Mouse (Mus musculus): ENCODE measurements at regions not wholly inside any gene's neighbourhood (a gene's known extent, or its start where the extent isn't known, plus 50 kb on each side); places are given as distances from the start of the nearest gene placed in this dataset.

GRCm38 (mm10) chr1:71814141-71814540, 161.1 kb upstream of the Fn1 start:
- DNase-seq, result no peak

- DNase-seq, result no peak
These were observed 159.2 kb upstream of the Fn1 start for GRCm38 (mm10) chr1:71812171-71812695.

- DNase-seq, result no peak
These were observed 158.3 kb upstream of the Fn1 start for GRCm38 (mm10) chr1:71811196-71811788.

GRCm38 (mm10) chr1:71808005-71808404, 155.0 kb upstream of the Fn1 start:
- no peak for DNase-seq

GRCm38 (mm10) chr1:71807586-71807985, 154.6 kb upstream of the Fn1 start:
- DNase-seq, result peak; percentile 10

GRCm38 (mm10) chr1:71801283-71802066, 148.5 kb upstream of the Fn1 start:
- no peak for DNase-seq

- DNase-seq, result no peak
These were observed 147.6 kb upstream of the Fn1 start for GRCm38 (mm10) chr1:71800581-71800980.

GRCm38 (mm10) chr1:71798636-71799035, 145.6 kb upstream of the Fn1 start:
- DNase-seq, result no peak

GRCm38 (mm10) chr1:71788408-71788807, 135.4 kb upstream of the Fn1 start:
- no peak for DNase-seq

- DNase-seq, result no peak
These were observed 131.9 kb upstream of the Fn1 start for GRCm38 (mm10) chr1:71784880-71785279.

- DNase-seq, result no peak
These were observed 125.3 kb upstream of the Fn1 start for GRCm38 (mm10) chr1:71778292-71778691.

- peak; percentile 4 for DNase-seq
These were observed 123.0 kb upstream of the Fn1 start for GRCm38 (mm10) chr1:71775865-71776501.

- no peak for DNase-seq
These were observed 119.5 kb upstream of the Fn1 start for GRCm38 (mm10) chr1:71772526-71772925.

- DNase-seq, result peak; percentile 6
These were observed 118.8 kb upstream of the Fn1 start for GRCm38 (mm10) chr1:71771798-71772197.

GRCm38 (mm10) chr1:71769595-71769994, 116.6 kb upstream of the Fn1 start:
- DNase-seq, result no peak

- DNase-seq, result no peak
These were observed 114.7 kb upstream of the Fn1 start for GRCm38 (mm10) chr1:71767705-71768104.

GRCm38 (mm10) chr1:71767076-71767475, 114.1 kb upstream of the Fn1 start:
- no peak for DNase-seq

- peak; percentile 39 for DNase-seq
These were observed 112.0 kb upstream of the Fn1 start for GRCm38 (mm10) chr1:71764951-71765350.

GRCm38 (mm10) chr1:71763530-71763929, 110.5 kb upstream of the Fn1 start:
- DNase-seq, result no peak

GRCm38 (mm10) chr1:71760342-71760741, 107.3 kb upstream of the Fn1 start:
- no peak for DNase-seq

- DNase-seq, result no peak
These were observed 104.2 kb upstream of the Fn1 start for GRCm38 (mm10) chr1:71757236-71757635.

GRCm38 (mm10) chr1:71756159-71756558, 103.2 kb upstream of the Fn1 start:
- no peak for DNase-seq

GRCm38 (mm10) chr1:71755435-71755834, 102.4 kb upstream of the Fn1 start:
- DNase-seq, result no peak

- no peak for DNase-seq
These were observed 99.4 kb upstream of the Fn1 start for GRCm38 (mm10) chr1:71752351-71752750.

Data from right cerebral cortex, adult 18-20 months (tissue).